Mouse (Mus musculus): ENCODE measurements around the gene Mfap3.

The Mfap3 gene

GRCm38 (mm10) chr11:57518091-57518750 lies at the start of gene Mfap3, which contains the start of gene Fam114a2:
Mfap3 (plus strand) TSS chr11:57518664.
Fam114a2 (minus strand) TSS chr11:57518617.
- DNase-seq (ENCODE audit: low spot score): peak; percentile 91

- DNase-seq (ENCODE audit: low spot score): no peak
Observed at GRCm38 (mm10) chr11:57468706-57469105, 49.8 kb upstream of the Mfap3 start.

GRCm38 (mm10) chr11:57470056-57470455 lies 48.4 kb upstream of the Mfap3 start:
- DNase-seq (ENCODE audit: low spot score): no peak

- DNase-seq (ENCODE audit: low spot score): no peak
Observed at GRCm38 (mm10) chr11:57470979-57471378, 47.5 kb upstream of the Mfap3 start.

GRCm38 (mm10) chr11:57474296-57474941 lies 44.0 kb upstream of the Mfap3 start:
- DNase-seq (ENCODE audit: low spot score): no peak

GRCm38 (mm10) chr11:57475119-57475518 lies 43.3 kb upstream of the Mfap3 start:
- DNase-seq (ENCODE audit: low spot score): peak; percentile 10

- no peak for DNase-seq (ENCODE audit: low spot score)
Observed at GRCm38 (mm10) chr11:57478077-57478476, 40.4 kb upstream of the Mfap3 start.

- no peak for DNase-seq (ENCODE audit: low spot score)
Observed at GRCm38 (mm10) chr11:57488436-57488835, 30.0 kb upstream of the Mfap3 start.

GRCm38 (mm10) chr11:57496462-57497039 lies 21.9 kb upstream of the Mfap3 start:
- no peak for DNase-seq (ENCODE audit: low spot score)

- DNase-seq (ENCODE audit: low spot score): no peak
Observed at GRCm38 (mm10) chr11:57497701-57498100, 20.8 kb upstream of the Mfap3 start.

- DNase-seq (ENCODE audit: low spot score): no peak
Observed at GRCm38 (mm10) chr11:57498215-57498614, 20.2 kb upstream of the Mfap3 start.

GRCm38 (mm10) chr11:57503155-57503554 lies 15.3 kb upstream of the Mfap3 start:
- DNase-seq (ENCODE audit: low spot score): no peak

GRCm38 (mm10) chr11:57506899-57507298 lies 11.6 kb upstream of the Mfap3 start:
- DNase-seq (ENCODE audit: low spot score): no peak

GRCm38 (mm10) chr11:57515218-57515617 lies 3.2 kb upstream of the Mfap3 start:
- DNase-seq (ENCODE audit: low spot score): no peak

GRCm38 (mm10) chr11:57516946-57517441 lies 1.5 kb upstream of the Mfap3 start:
- DNase-seq (ENCODE audit: low spot score): no peak

GRCm38 (mm10) chr11:57518751-57519148 lies 286 bp downstream of the Mfap3 start:
- DNase-seq (ENCODE audit: low spot score): no peak

- no peak for DNase-seq (ENCODE audit: low spot score)
Observed at GRCm38 (mm10) chr11:57519304-57519703, 840 bp downstream of the Mfap3 start.

GRCm38 (mm10) chr11:57521206-57521605 lies 2.7 kb downstream of the Mfap3 start:
- no peak for DNase-seq (ENCODE audit: low spot score)

- no peak for DNase-seq (ENCODE audit: low spot score)
Observed at GRCm38 (mm10) chr11:57522046-57522445, 3.6 kb downstream of the Mfap3 start.

- no peak for DNase-seq (ENCODE audit: low spot score)
Observed at GRCm38 (mm10) chr11:57523418-57523817, 5.0 kb downstream of the Mfap3 start.

- DNase-seq (ENCODE audit: low spot score): no peak
Observed at GRCm38 (mm10) chr11:57524597-57524996, 6.1 kb downstream of the Mfap3 start.

- no peak for DNase-seq (ENCODE audit: low spot score)
Observed at GRCm38 (mm10) chr11:57525900-57526299, 7.4 kb downstream of the Mfap3 start.

- DNase-seq (ENCODE audit: low spot score): no peak
Observed at GRCm38 (mm10) chr11:57527506-57527905, 9.0 kb downstream of the Mfap3 start.

All from ovary, postnatal 36 days (tissue).